Mouse (Mus musculus): ENCODE measurements at regions not wholly inside any gene's neighbourhood (a gene's known extent, or its start where the extent isn't known, plus 50 kb on each side); places are given as distances from the start of the nearest gene placed in this dataset.

- Histone ChIP-seq H3K36me3 (ENCODE audit: control insufficient read depth, insufficient read depth, low read length, poor library complexity, severe bottlenecking) (no peaks in the 10 kb centered on the region), H3K27ac (ENCODE audit: insufficient read depth, low read length) (no peak overlapping the region), H3K9me3 (replicated peaks; ENCODE audit: control insufficient read depth, insufficient read depth, low read length, poor library complexity, severe bottlenecking) (no peaks in the 10 kb centered on the region), H3K4me3 (ENCODE audit: low read depth, low read length) (no peak overlapping the region), H3K27me3 (ENCODE audit: control insufficient read depth, insufficient read depth, low read length, poor library complexity, severe bottlenecking) (no peaks in the 10 kb centered on the region), H3K9ac (ENCODE audit: low read depth, poor library complexity, severe bottlenecking) (no peak overlapping the region), H3K4me1 (ENCODE audit: control insufficient read depth, insufficient read depth, low read length) (no peaks in the 10 kb centered on the region)
- no peak for TF ChIP-seq POLR2A (IDR thresholded peaks at IDR 0.05; ENCODE audit: insufficient read depth, low read length)
Observed at GRCm38 (mm10) chr3:34481821-34482713, 168.1 kb upstream of the Sox2 start.

GRCm38 (mm10) chr3:34481314-34481713, 168.9 kb upstream of the Sox2 start:
- Histone ChIP-seq H3K36me3 (ENCODE audit: control insufficient read depth, insufficient read depth, low read length, poor library complexity, severe bottlenecking) (no peaks in the 10 kb centered on the region), H3K9me3 (replicated peaks; ENCODE audit: control insufficient read depth, insufficient read depth, low read length, poor library complexity, severe bottlenecking) (no peaks in the 10 kb centered on the region)

GRCm38 (mm10) chr3:34474126-34474525, 176.1 kb upstream of the Sox2 start:
- H3K27ac ChIP-seq (ENCODE audit: insufficient read depth, low read length): no peak overlapping the region
- H3K9ac ChIP-seq (ENCODE audit: low read depth, poor library complexity, severe bottlenecking): no peak overlapping the region
- no peak overlapping the region for H3K4me3 ChIP-seq (ENCODE audit: low read depth, low read length)
- H3K27me3 ChIP-seq (ENCODE audit: control insufficient read depth, insufficient read depth, low read length, poor library complexity, severe bottlenecking): no peaks in the 10 kb centered on the region
- H3K4me1 ChIP-seq (ENCODE audit: control insufficient read depth, insufficient read depth, low read length): peaks cover 1% of the 10 kb centered on the region
- TF ChIP-seq CTCF (IDR thresholded peaks at IDR 0.05; ENCODE audit: low read depth, low read length): no peak
- no peaks in the 10 kb centered on the region for H3K9me3 ChIP-seq (replicated peaks; ENCODE audit: control insufficient read depth, insufficient read depth, low read length, poor library complexity, severe bottlenecking)
- H3K36me3 ChIP-seq (ENCODE audit: control insufficient read depth, insufficient read depth, low read length, poor library complexity, severe bottlenecking): no peaks in the 10 kb centered on the region

More at GRCm38 (mm10) chr3:34481314-34481713, 168.9 kb upstream of the Sox2 start:
- TF ChIP-seq CTCF (IDR thresholded peaks at IDR 0.05; ENCODE audit: low read depth, low read length) (no peak), POLR2A (IDR thresholded peaks at IDR 0.05; ENCODE audit: insufficient read depth, low read length) (no peak), EP300 (IDR thresholded peaks at IDR 0.05; ENCODE audit: insufficient read depth, low read depth, low read length) (no peak)
- Histone ChIP-seq H3K4me3 (ENCODE audit: low read depth, low read length) (no peak overlapping the region), H3K4me1 (ENCODE audit: control insufficient read depth, insufficient read depth, low read length) (no peaks in the 10 kb centered on the region), H3K27ac (ENCODE audit: insufficient read depth, low read length) (no peak overlapping the region), H3K27me3 (ENCODE audit: control insufficient read depth, insufficient read depth, low read length, poor library complexity, severe bottlenecking) (no peaks in the 10 kb centered on the region), H3K9ac (ENCODE audit: low read depth, poor library complexity, severe bottlenecking) (no peak overlapping the region)

- no peak overlapping the region for H3K27ac ChIP-seq (ENCODE audit: insufficient read depth, low read length)
- TF ChIP-seq EP300 (IDR thresholded peaks at IDR 0.05; ENCODE audit: insufficient read depth, low read depth, low read length): no peak
- TF ChIP-seq CTCF (IDR thresholded peaks at IDR 0.05; ENCODE audit: low read depth, low read length): no peak
- no peak for TF ChIP-seq POLR2A (IDR thresholded peaks at IDR 0.05; ENCODE audit: insufficient read depth, low read length)
- H3K27me3 ChIP-seq (ENCODE audit: control insufficient read depth, insufficient read depth, low read length, poor library complexity, severe bottlenecking): no peaks in the 10 kb centered on the region
- H3K9ac ChIP-seq (ENCODE audit: low read depth, poor library complexity, severe bottlenecking): no peak overlapping the region
- H3K9me3 ChIP-seq (replicated peaks; ENCODE audit: control insufficient read depth, insufficient read depth, low read length, poor library complexity, severe bottlenecking): no peaks in the 10 kb centered on the region
- H3K36me3 ChIP-seq (ENCODE audit: control insufficient read depth, insufficient read depth, low read length, poor library complexity, severe bottlenecking): no peaks in the 10 kb centered on the region
- no peak overlapping the region for H3K4me3 ChIP-seq (ENCODE audit: low read depth, low read length)
- H3K4me1 ChIP-seq (ENCODE audit: control insufficient read depth, insufficient read depth, low read length): peaks cover 1% of the 10 kb centered on the region
Observed at GRCm38 (mm10) chr3:34470721-34471120, 179.5 kb upstream of the Sox2 start.

- H3K9me3 ChIP-seq (replicated peaks; ENCODE audit: control insufficient read depth, insufficient read depth, low read length, poor library complexity, severe bottlenecking): no peaks in the 10 kb centered on the region
- peaks cover 1% of the 10 kb centered on the region for H3K4me1 ChIP-seq (ENCODE audit: control insufficient read depth, insufficient read depth, low read length)
- H3K9ac ChIP-seq (ENCODE audit: low read depth, poor library complexity, severe bottlenecking): no peak overlapping the region
- TF ChIP-seq CTCF (IDR thresholded peaks at IDR 0.05; ENCODE audit: low read depth, low read length) (no peak), EP300 (IDR thresholded peaks at IDR 0.05; ENCODE audit: insufficient read depth, low read depth, low read length) (no peak), POLR2A (IDR thresholded peaks at IDR 0.05; ENCODE audit: insufficient read depth, low read length) (no peak)
- H3K36me3 ChIP-seq (ENCODE audit: control insufficient read depth, insufficient read depth, low read length, poor library complexity, severe bottlenecking): no peaks in the 10 kb centered on the region
- no peak overlapping the region for H3K27ac ChIP-seq (ENCODE audit: insufficient read depth, low read length)
- no peaks in the 10 kb centered on the region for H3K27me3 ChIP-seq (ENCODE audit: control insufficient read depth, insufficient read depth, low read length, poor library complexity, severe bottlenecking)
- no peak overlapping the region for H3K4me3 ChIP-seq (ENCODE audit: low read depth, low read length)
Observed at GRCm38 (mm10) chr3:34469946-34470345, 180.3 kb upstream of the Sox2 start.

GRCm38 (mm10) chr3:34466312-34466711, 183.9 kb upstream of the Sox2 start:
- Histone ChIP-seq H3K9ac (ENCODE audit: low read depth, poor library complexity, severe bottlenecking) (no peak overlapping the region), H3K27me3 (ENCODE audit: control insufficient read depth, insufficient read depth, low read length, poor library complexity, severe bottlenecking) (no peaks in the 10 kb centered on the region), H3K9me3 (replicated peaks; ENCODE audit: control insufficient read depth, insufficient read depth, low read length, poor library complexity, severe bottlenecking) (no peaks in the 10 kb centered on the region), H3K4me3 (ENCODE audit: low read depth, low read length) (no peak overlapping the region), H3K4me1 (ENCODE audit: control insufficient read depth, insufficient read depth, low read length) (peaks cover 1% of the 10 kb centered on the region), H3K27ac (ENCODE audit: insufficient read depth, low read length) (no peak overlapping the region), H3K36me3 (ENCODE audit: control insufficient read depth, insufficient read depth, low read length, poor library complexity, severe bottlenecking) (no peaks in the 10 kb centered on the region)
- TF ChIP-seq EP300 (IDR thresholded peaks at IDR 0.05; ENCODE audit: insufficient read depth, low read depth, low read length) (no peak), CTCF (IDR thresholded peaks at IDR 0.05; ENCODE audit: low read depth, low read length) (no peak), POLR2A (IDR thresholded peaks at IDR 0.05; ENCODE audit: insufficient read depth, low read length) (no peak)

Data from ES-Bruce4 (cell line).